Mouse (Mus musculus) lung, postnatal 14 days (tissue): Measurements from ENCODE around the gene Coq8b.

ENCODE experiments used
- DNase-seq: peaks from one replicate; pipeline ENCODE4 v3.0.0; 2021

Coq8b gene

DNA sequence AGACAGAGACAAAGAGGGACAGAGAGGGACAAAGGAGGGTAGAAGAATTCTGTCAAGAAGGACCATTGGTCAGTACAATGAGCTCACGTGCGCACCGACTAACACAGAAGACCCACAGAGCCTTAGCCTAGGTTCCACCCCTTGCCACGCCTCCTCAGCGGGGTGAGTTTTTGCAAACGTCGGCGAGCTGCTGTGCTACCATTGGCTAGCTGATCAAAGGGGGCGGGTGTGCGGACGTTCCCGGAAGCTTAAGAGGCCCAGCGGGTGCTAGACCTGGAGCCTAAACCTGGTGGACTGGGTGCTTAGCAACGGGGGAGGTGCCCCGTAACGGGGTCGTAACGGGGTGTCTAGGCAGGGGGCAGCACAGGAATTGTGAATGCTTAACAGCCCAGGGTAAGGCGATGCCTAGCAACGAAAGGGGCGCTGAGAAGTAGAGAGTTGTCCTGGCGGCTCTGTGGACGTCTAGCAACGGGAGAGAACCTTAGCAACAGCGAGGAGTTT lies at the start of gene Coq8b:
Gene Coq8b (plus strand): TSS at position 243 of the 501 bp plus-strand sequence.
- DNase-seq = peak; percentile 95

GRCm38 (mm10) chr7:27184964-27185363 lies 47.9 kb upstream of the Coq8b start:
- DNase-seq = no peak

DNA sequence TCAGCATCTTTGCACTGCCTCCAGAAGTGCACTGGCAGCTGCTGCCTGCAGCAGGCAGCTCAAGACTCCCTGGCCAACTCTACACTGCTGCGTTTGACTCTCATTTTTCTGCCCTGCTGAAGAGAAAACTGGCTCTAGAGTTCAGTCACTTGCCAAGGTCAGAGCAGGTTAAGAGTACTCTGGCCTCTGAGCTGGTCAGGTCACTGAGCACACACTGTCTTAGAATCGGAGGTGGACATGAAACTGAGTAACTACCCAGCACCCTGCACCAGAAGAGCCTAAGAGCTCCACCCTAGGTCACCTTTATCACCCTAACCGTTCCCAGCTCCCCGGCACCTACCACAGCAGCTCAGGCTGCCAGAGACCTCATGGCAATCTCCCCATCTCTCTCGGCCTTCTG lies 46.8 kb upstream of the Coq8b start:
- DNase-seq = no peak

GRCm38 (mm10) chr7:27189271-27189931 lies 43.4 kb upstream of the Coq8b start:
- DNase-seq = no peak

DNA sequence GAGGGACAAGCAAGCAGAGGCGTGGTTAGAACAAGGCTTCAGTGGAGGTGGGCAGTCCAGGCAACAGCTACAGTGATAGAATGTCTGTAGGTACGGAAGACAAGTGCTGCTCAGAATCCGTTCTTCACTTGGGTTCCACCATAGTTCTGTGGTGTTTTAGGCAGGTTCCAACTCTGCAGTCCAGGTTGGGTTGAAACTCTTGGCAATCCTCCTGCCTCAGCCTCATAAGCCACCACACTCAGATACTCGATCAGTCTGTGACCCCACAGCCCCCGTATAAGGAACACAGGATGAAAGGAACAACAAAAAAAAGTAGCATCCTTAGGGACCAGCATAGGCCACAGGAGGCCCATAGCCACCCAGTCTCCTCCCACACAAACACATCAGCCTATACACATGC lies 40.4 kb upstream of the Coq8b start:
- DNase-seq = no peak

- no peak for DNase-seq
Observed at GRCm38 (mm10) chr7:27193731-27194130, 39.1 kb upstream of the Coq8b start.

DNA sequence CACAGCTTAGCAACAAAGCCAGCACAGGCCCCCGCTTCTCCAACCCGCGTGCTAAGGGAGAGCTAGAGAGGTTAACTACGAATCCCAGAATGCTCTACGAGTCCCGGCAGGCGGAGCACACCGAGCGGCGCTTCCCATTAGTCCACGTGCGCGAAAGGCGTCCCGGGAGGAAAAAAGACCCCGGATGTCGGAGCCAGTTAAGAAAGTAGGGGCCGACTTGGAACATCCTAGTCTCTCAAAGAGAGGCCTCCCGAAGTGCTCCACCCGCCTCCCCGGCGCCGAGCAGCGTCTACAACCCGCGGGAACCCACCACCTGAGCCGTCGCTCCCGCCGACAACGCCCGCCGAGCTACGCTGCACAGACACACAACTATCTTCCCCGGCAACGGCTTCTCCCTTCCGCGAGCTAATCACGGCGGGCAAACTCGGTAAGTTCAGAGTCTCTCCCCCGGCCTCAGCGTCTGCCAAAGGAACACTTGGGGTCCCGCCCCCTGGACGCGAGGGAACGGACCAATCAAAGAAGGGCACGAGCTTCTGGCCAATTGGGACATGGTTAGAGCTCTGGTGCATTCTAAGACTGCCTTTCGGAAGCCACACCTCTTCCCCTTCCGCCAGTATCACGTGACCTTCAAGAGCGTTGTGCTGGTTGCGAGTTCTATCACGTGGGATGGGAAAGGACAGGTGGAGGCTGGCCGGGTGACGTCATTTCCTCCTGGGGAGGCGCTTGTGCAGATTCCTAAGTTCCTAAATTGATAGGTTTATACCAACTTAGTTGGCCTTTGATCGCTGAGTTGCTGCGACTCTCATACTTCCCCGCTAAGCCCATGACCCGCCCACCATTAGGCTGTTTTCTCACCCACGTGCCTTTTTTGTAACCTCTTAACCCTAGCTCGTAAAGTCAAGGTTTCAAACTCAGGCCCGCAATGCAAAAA lies 36.9 kb upstream of the Coq8b start, which contains the start of the genes BC024978 and Snrpa:
Gene BC024978 (plus strand): TSS at position 101 of the 931 bp plus-strand sequence.
Gene Snrpa (minus strand): TSS at position 591 of the 931 bp plus-strand sequence.
- peak; percentile 93 for DNase-seq

DNA sequence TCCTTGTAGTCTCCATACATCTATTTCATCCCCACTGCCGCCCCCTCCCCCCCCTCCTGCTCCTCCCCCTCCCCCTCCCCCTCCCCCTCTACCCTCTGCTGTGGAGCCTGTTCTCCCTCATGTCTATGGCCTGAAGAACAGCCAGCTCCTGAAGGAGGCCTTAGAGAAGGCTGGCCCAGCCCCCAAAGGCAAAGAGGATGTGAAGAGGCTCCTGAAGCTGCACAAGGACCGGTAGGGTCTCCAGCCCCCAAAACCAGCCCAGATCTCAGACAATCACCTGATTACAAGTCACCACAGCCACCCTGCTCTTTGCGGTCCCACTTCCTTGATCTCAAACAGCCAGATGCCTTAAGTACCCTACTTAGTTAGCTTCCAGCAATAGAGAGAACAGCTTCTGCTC lies 35.7 kb upstream of the Coq8b start:
- DNase-seq = no peak

DNA sequence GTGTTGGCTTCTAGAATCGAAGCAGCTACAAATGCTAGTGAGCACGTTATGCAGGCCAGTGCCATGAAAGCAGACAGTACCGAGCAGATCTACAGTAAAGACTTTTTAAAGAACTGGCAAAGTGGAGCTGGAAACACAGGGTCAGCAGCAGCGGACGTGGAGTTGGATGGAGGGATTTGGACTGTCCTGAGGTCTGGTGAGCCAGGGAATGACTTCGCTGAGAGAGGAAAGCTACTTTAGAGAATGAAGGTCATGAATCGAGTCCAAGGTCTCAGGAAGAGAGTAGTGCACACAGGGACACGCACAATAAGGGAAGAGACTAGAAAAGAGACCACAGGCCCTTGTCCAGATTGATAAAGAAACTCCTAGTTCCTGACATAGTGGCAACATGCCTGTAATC lies 35.2 kb upstream of the Coq8b start:
- DNase-seq = no peak

DNA sequence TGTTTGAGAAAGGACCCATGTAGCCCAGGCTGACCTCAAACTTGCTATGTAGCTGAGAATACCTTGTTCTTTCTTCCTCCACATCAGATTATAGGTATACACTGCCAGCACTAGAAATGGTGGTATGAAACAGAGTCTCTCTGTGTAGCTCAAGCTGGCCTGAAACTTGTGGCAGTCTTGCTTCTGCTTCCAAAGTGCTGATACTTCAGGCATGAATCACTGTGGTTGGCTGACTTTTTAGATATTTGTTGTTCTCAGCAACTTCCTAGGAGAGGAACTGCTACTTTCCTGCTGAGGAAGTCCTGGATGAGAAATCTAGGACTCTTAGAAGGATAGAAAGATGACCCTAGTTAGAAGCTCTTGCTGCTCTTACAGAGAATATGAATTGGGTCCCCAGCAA lies 34.5 kb upstream of the Coq8b start:
- DNase-seq = no peak

DNA sequence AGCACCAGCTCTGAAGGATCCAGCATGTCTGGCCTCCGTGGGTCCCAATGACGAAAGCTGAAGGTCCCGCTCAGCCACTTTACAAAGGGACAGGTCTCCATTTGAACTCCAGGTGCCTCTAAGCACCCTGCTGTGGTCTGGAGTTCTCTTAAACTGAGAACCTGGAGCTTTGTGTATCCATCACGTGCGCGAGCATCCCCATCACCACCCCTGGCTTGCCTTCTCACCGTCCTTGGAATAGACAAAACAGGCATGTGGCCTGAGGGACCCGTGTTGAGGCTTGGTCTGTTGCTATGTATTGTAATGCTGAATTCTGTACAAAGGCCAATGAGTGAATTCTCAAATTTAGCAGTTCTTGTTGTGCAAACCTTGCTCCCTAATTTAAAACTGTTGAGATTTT lies 34.0 kb upstream of the Coq8b start:
- DNase-seq = no peak

DNA sequence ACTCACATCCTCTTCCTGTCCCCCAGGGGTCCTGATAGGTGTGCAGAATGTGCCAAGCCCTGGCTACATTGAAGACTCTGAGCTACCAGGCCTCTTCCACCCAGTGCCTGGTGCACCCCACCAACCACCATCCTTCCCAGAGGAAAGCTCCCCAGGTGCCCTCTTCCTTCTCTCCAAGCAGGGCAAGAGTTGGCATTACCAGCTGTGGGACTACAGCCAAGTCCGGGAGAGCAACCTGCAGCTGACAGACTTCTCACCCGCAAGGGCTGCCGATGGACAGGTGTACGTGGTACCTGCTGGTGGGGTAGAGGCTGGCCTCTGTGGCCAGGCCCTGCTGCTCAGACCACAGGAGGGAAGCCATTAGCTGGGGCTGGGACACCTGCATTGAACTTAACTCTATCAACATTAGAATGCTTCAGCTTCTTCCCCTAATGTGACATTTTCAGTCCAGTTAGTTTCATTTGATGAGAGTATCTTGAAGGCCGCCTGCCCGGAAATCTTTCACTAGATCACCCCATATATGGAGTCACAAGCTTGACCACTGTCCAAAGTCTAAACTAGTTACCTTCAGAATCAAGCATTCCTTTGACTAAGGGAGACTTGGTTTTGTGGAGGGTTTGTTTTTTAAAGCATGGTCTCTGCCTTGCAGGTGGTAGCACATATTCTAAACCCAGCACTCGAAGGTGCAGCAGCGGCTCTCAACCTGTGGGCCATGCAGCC lies 28.9 kb upstream of the Coq8b start:
- no peak for DNase-seq

GRCm38 (mm10) chr7:27212626-27213025 lies 20.2 kb upstream of the Coq8b start:
- no peak for DNase-seq

DNA sequence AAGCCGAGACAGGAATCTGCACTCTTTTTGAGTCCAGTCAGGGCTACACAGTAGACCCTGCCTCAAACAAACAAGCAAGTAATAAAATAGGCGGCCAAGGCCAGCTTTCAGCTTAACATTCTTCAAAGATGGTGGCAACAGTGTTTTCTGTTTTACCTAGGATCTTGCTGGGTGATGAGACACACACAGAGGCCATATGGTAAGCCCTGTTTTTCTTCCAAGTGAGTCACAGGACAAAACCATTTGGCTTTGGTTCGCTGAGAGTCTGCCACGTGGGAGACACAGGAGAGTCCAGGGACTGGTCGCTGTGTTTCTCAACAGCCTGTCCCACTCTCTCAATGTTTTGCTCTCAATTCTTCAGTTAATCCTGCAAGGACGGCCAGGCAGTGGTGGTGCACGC lies 14.2 kb upstream of the Coq8b start:
- no peak for DNase-seq

GRCm38 (mm10) chr7:27219937-27220336 lies 12.9 kb upstream of the Coq8b start:
- DNase-seq = no peak

DNA sequence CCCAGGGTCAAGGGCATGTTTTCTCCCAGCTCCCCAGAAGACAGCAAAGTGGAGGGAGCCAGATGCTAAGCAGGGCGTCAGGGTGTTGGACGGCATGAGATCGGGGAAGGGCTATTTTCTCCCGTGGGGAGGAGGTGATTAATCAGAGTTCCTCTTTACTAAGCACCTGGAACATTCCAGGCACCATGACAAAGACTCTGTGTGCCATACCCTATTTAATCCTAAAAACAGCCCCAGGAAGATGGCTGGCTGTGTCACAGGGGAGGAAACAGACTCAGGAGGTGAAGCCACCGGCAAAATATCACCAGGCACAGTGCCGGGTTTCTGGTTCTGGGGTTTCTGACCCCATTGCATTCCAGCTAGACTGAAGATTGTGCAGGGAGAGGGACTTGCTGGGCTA lies 10.9 kb upstream of the Coq8b start:
- no peak for DNase-seq

- DNase-seq = no peak
Observed at GRCm38 (mm10) chr7:27222538-27222937, 10.3 kb upstream of the Coq8b start.

DNA sequence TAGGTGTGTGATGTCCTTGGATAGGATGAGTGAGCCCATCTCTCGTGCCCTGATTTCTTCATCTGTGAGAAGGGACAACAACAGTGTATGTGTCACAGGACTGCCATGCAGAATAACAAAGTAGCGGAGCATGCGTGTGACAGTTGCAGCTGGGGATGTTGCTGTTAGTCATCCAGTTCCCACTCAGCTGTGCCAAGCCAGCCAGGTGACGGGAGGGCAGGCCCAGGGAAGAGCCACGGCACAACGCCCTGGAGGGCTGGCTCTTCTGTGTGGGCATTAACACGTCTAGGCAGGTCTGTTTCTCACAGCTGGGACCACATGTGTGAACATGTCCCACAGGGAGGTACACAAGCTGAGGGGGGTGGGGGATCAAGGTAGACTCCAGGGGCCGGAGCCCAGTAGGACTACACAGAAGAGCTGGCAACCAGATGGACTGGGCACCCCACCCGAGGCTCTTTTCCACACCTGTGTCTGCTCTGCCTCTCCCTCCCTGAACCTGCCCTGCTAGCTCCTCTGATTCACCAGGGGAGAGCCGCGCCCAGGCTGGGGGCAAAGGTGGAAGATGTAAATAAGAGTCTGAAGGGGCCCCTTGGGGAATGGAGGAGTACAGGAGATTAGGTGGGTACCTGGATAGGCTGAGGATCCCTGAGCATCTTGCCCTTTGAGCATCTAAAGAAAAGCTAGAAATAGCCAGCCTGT lies 7.8 kb upstream of the Coq8b start:
- no peak for DNase-seq

- DNase-seq = no peak
Observed at GRCm38 (mm10) chr7:27227276-27227675, 5.5 kb upstream of the Coq8b start.

- DNase-seq = peak; percentile 9
Observed at GRCm38 (mm10) chr7:27227676-27228075, 5.1 kb upstream of the Coq8b start.

GRCm38 (mm10) chr7:27228281-27228821 lies 4.5 kb upstream of the Coq8b start, which contains the start of gene Itpkc:
Itpkc (minus strand) TSS chr7:27228661.
- peak; percentile 93 for DNase-seq

DNA sequence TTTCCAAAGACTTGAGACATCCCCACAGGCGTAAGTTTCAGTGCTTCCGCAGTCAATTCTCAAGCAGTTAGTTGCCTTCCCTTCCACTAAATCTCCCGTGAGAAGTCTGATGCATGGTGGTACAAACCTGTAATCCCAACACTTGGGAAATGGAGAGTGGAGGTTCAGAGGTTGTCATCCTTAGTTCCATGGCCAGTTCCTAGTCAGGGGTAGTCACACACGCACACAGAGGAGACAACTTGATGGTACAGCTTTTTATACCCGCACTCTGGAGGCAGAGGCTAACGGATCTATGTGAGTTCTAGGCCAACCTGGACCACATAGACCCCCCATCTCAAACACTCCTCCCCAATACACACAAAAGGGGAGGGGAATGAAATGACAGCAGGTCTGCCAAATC lies 4.0 kb upstream of the Coq8b start:
- DNase-seq = no peak
